Mouse (Mus musculus) layer of hippocampus, postnatal 36 days (tissue): ENCODE results near the gene Lyst. TPM values are rescaled to one million over a fixed set of nuclear protein-coding genes. Genes with fewer than 3 reads are reported as not detected.

Experiments
- DNase-seq, 2 experiments: peaks; one replicate each; pipeline ENCODE4 v3.0.0; 2022
- total RNA-seq, 2 experiments: library from RNA; stranded (reverse); gene quantifications; 2 replicates each; pipeline ENCODE4 v1.2.3; 2021

The Lyst gene
- total RNA-seq, 2 experiments from 2014 or later: 88.7 to 114 TPM

- DNase-seq: peak; percentile 34 to 38
Observed at GRCm38 (mm10) chr13:13573572-13574257, 16.5 kb upstream of the Lyst start.

- DNase-seq: peak; percentile 53 to 58
Observed at GRCm38 (mm10) chr13:13574258-13574870, 15.8 kb upstream of the Lyst start.

GRCm38 (mm10) chr13:13575106-13575505 lies 15.1 kb upstream of the Lyst start:
- peak in 1 of 2 experiments; percentile 16 for DNase-seq

GRCm38 (mm10) chr13:13576469-13577205 lies 13.6 kb upstream of the Lyst start:
- DNase-seq: no peak

GRCm38 (mm10) chr13:13581988-13582387 lies 8.2 kb upstream of the Lyst start:
- DNase-seq: no peak

GRCm38 (mm10) chr13:13583473-13583872 lies 6.7 kb upstream of the Lyst start:
- DNase-seq: no peak

- no peak for DNase-seq
Observed at GRCm38 (mm10) chr13:13587653-13588184, 2.5 kb upstream of the Lyst start.

GRCm38 (mm10) chr13:13588518-13588917 lies 1.7 kb upstream of the Lyst start:
- DNase-seq: no peak

- DNase-seq: no peak
Observed at GRCm38 (mm10) chr13:13589032-13589431, 1.2 kb upstream of the Lyst start.

GRCm38 (mm10) chr13:13591892-13592291 lies 1.7 kb downstream of the Lyst start:
- no peak for DNase-seq

GRCm38 (mm10) chr13:13596424-13597044 lies 6.3 kb downstream of the Lyst start:
- DNase-seq: no peak

- DNase-seq: no peak
Observed at GRCm38 (mm10) chr13:13597896-13598295, 7.7 kb downstream of the Lyst start.

- DNase-seq: no peak
Observed at GRCm38 (mm10) chr13:13601407-13601806, 11.2 kb downstream of the Lyst start.

- DNase-seq: no peak
Observed at GRCm38 (mm10) chr13:13606149-13606548, 16.0 kb downstream of the Lyst start.

GRCm38 (mm10) chr13:13608311-13608710 lies 18.1 kb downstream of the Lyst start:
- no peak for DNase-seq

- no peak for DNase-seq
Observed at GRCm38 (mm10) chr13:13609655-13610054, 19.5 kb downstream of the Lyst start.

- no peak for DNase-seq
Observed at GRCm38 (mm10) chr13:13612882-13613281, 22.7 kb downstream of the Lyst start.

- DNase-seq: no peak
Observed at GRCm38 (mm10) chr13:13614235-13614634, 24.0 kb downstream of the Lyst start.

GRCm38 (mm10) chr13:13621456-13621855 lies 31.3 kb downstream of the Lyst start:
- DNase-seq: no peak

GRCm38 (mm10) chr13:13622565-13622964 lies 32.4 kb downstream of the Lyst start:
- DNase-seq: no peak

- DNase-seq: no peak
Observed at GRCm38 (mm10) chr13:13633746-13634145, 43.5 kb downstream of the Lyst start.

- DNase-seq: no peak
Observed at GRCm38 (mm10) chr13:13634706-13635105, 44.5 kb downstream of the Lyst start.

- DNase-seq: no peak
Observed at GRCm38 (mm10) chr13:13635224-13635623, 45.0 kb downstream of the Lyst start.
